Mouse (Mus musculus) CH12.LX (cell line): Measurements from ENCODE around the gene Tmem108. TPM values are rescaled to one million over a fixed set of nuclear protein-coding genes. Genes with fewer than 3 reads are reported as not detected.

Source experiments
- DNase-seq: peaks from one replicate; pipeline ENCODE4 v3.0.0-alpha.2; 2013; ENCODE audit errors: extremely low read depth
- H3K27ac ChIP-seq: 2 replicates; pipeline ENCODE4 v1.5.1; 2012; ENCODE audit warnings: low read depth, mild to moderate bottlenecking, control low read depth, moderate library complexity; ENCODE audit not compliant: insufficient read depth
- H3K27me3 ChIP-seq: replicated peaks from 2 replicates; pipeline ENCODE3; 2012; ENCODE audit warnings: inconsistent platforms
- H3K36me3 ChIP-seq, 2 experiments: replicated peaks in 1 of 2; 2 replicates each; pipeline versions ENCODE3 to v1.6.1; 2012; ENCODE audit warnings: inconsistent platforms in 1 of 2, low read length in 1 of 2, mild to moderate bottlenecking in 1 of 2, mixed read lengths in 1 of 2, moderate library complexity in 1 of 2; ENCODE audit not compliant: control insufficient read depth in 1 of 2, insufficient read depth in 1 of 2
- H3K4me1 ChIP-seq, 2 experiments: 2 replicates each; pipeline ENCODE4 v1.6.1; 2012; ENCODE audit warnings: inconsistent platforms in 1 of 2, moderate library complexity in 1 of 2; ENCODE audit not compliant: insufficient read depth in 2 of 2, control insufficient read depth in 1 of 2
- H3K4me2 ChIP-seq: 2 replicates; pipeline ENCODE4 v1.6.1; 2012; ENCODE audit warnings: low read depth, mild to moderate bottlenecking, control low read depth; ENCODE audit not compliant: poor library complexity, insufficient read depth, severe bottlenecking
- H3K4me3 ChIP-seq, 3 experiments: fragments of 150-350 bp in 1 of 3; sonication (generic) in 1 of 3; replicated peaks in 1 of 3; 2 replicates each; pipeline versions ENCODE3 to v1.5.1; 2011 to 2012; ENCODE audit warnings: low read depth in 2 of 3, low read length in 2 of 3, mild to moderate bottlenecking in 2 of 3, moderate library complexity in 2 of 3, control low read depth in 1 of 3, improper control_type of control experiment in 1 of 3, inconsistent platforms in 1 of 3, mixed read lengths in 1 of 3; ENCODE audit not compliant: poor library complexity in 1 of 3
- H3K79me2 ChIP-seq: replicated peaks from 2 replicates; pipeline ENCODE4 v1.6.1; 2012; ENCODE audit warnings: mild to moderate bottlenecking, moderate library complexity; ENCODE audit not compliant: control insufficient read depth, poor library complexity, insufficient read depth, severe bottlenecking; ENCODE audit errors: extremely low read depth
- H3K9ac ChIP-seq: 2 replicates; pipeline ENCODE4 v1.6.1; 2012; ENCODE audit warnings: low read depth, mild to moderate bottlenecking, control low read depth, moderate library complexity; ENCODE audit not compliant: insufficient read depth
- H3K9me3 ChIP-seq: replicated peaks from 2 replicates; pipeline ENCODE3; 2012; ENCODE audit warnings: low read length, inconsistent platforms, mixed read lengths
- BHLHE40 ChIP-seq: IDR thresholded peaks from 2 replicates; pipeline ENCODE4 v1.6.1; 2011; ENCODE audit warnings: mild to moderate bottlenecking, low read depth, low read length, improper control_type of control experiment
- CHD1 ChIP-seq: IDR thresholded peaks from 2 replicates; pipeline ENCODE4 v1.6.1; 2012; ENCODE audit warnings: low read depth, low read length, improper control_type of control experiment, inconsistent platforms
- CHD2 ChIP-seq: IDR thresholded peaks from 2 replicates; pipeline ENCODE4 v1.6.1; 2011; ENCODE audit warnings: low read length, improper control_type of control experiment
- CTCF ChIP-seq, 2 experiments: IDR thresholded peaks in 1 of 2; conservative IDR thresholded peaks in 1 of 2; 2 replicates each; pipeline ENCODE4 v1.5.1; 2011 to 2012; ENCODE audit warnings: low read depth in 2 of 2, low read length in 2 of 2, improper control_type of control experiment in 1 of 2, inconsistent platforms in 1 of 2, mild to moderate bottlenecking in 1 of 2, moderate library complexity in 1 of 2
- E2F4 ChIP-seq: IDR thresholded peaks from 2 replicates; pipeline ENCODE4 v1.6.1; 2011; ENCODE audit warnings: low read depth, low read length, improper control_type of control experiment; ENCODE audit not compliant: insufficient replicate concordance
- EP300 ChIP-seq: IDR thresholded peaks from 2 replicates; pipeline ENCODE4 v1.6.1; 2011; ENCODE audit warnings: low read length, improper control_type of control experiment
- ETS1 ChIP-seq: conservative IDR thresholded peaks from 2 replicates; pipeline ENCODE4 v1.6.1; 2012; ENCODE audit warnings: low read depth, mild to moderate bottlenecking, inconsistent platforms, low read length, improper control_type of control experiment, moderate library complexity
- GABPA ChIP-seq: IDR thresholded peaks from 2 replicates; pipeline ENCODE4 v1.6.1; 2012; ENCODE audit warnings: low read depth, low read length, improper control_type of control experiment, inconsistent platforms; ENCODE audit not compliant: insufficient replicate concordance
- HCFC1 ChIP-seq: IDR thresholded peaks from 2 replicates; pipeline ENCODE4 v1.6.1; 2012; ENCODE audit warnings: low read depth, mild to moderate bottlenecking, inconsistent platforms, low read length, improper control_type of control experiment
- JUND ChIP-seq: conservative IDR thresholded peaks from 2 replicates; pipeline ENCODE4 v1.6.1; 2011; ENCODE audit warnings: low read depth, low read length, improper control_type of control experiment
- KAT2A ChIP-seq: IDR thresholded peaks from 2 replicates; pipeline ENCODE4 v1.6.1; 2012; ENCODE audit warnings: low read length, improper control_type of control experiment, inconsistent platforms; ENCODE audit not compliant: insufficient replicate concordance
- MAFK ChIP-seq: IDR thresholded peaks from 2 replicates; pipeline ENCODE4 v1.6.1; 2011; ENCODE audit warnings: low read length, improper control_type of control experiment; ENCODE audit not compliant: insufficient replicate concordance
- MAX ChIP-seq: IDR thresholded peaks from 2 replicates; pipeline ENCODE4 v1.6.1; 2011; ENCODE audit warnings: low read length, improper control_type of control experiment
- MAZ ChIP-seq: IDR thresholded peaks from 2 replicates; pipeline ENCODE4 v1.6.1; 2012; ENCODE audit warnings: low read depth, mild to moderate bottlenecking, inconsistent platforms, low read length, improper control_type of control experiment, moderate library complexity
- MEF2A ChIP-seq: IDR thresholded peaks from 2 replicates; pipeline ENCODE4 v1.6.1; 2014; ENCODE audit warnings: low read depth, mild to moderate bottlenecking, inconsistent platforms, low read length, improper control_type of control experiment, borderline replicate concordance
- MXI1 ChIP-seq: IDR thresholded peaks from 2 replicates; pipeline ENCODE4 v1.6.1; 2011; ENCODE audit warnings: mild to moderate bottlenecking, low read depth, low read length, improper control_type of control experiment
- MYC ChIP-seq: IDR thresholded peaks from 2 replicates; pipeline ENCODE4 v1.6.1; 2011; ENCODE audit warnings: low read depth, mild to moderate bottlenecking, improper control_type of control experiment, low read length
- NRF1 ChIP-seq: IDR thresholded peaks from 2 replicates; pipeline ENCODE4 v1.6.1; 2014; ENCODE audit warnings: low read depth, mild to moderate bottlenecking, inconsistent platforms, low read length, improper control_type of control experiment, moderate library complexity
- POLR2A ChIP-seq: IDR thresholded peaks from 2 replicates; pipeline ENCODE4 v1.6.1; 2011; ENCODE audit warnings: low read depth, mild to moderate bottlenecking, improper control_type of control experiment, low read length
- RAD21 ChIP-seq: IDR thresholded peaks from 2 replicates; pipeline ENCODE4 v1.6.1; 2011; ENCODE audit warnings: low read depth, mild to moderate bottlenecking, low read length, improper control_type of control experiment, moderate library complexity
- SIN3A ChIP-seq: IDR thresholded peaks from 2 replicates; pipeline ENCODE4 v1.6.1; 2012; ENCODE audit warnings: low read length, improper control_type of control experiment, inconsistent platforms
- SMC3 ChIP-seq: IDR thresholded peaks from 2 replicates; pipeline ENCODE4 v1.6.1; 2011; ENCODE audit warnings: low read depth, low read length, improper control_type of control experiment
- TCF12 ChIP-seq: IDR thresholded peaks from 2 replicates; pipeline ENCODE4 v1.6.1; 2014; ENCODE audit warnings: low read depth, mild to moderate bottlenecking, inconsistent platforms, low read length, improper control_type of control experiment
- UBTF ChIP-seq: IDR thresholded peaks from 2 replicates; pipeline ENCODE4 v1.6.1; 2012; ENCODE audit warnings: low read depth, mild to moderate bottlenecking, inconsistent platforms, low read length, improper control_type of control experiment, moderate library complexity
- USF1 ChIP-seq: IDR thresholded peaks from 2 replicates; pipeline ENCODE4 v1.6.1; 2014; ENCODE audit warnings: low read depth, mild to moderate bottlenecking, inconsistent platforms, low read length, improper control_type of control experiment
- ZKSCAN1 ChIP-seq: IDR thresholded peaks from 2 replicates; pipeline ENCODE4 v1.6.1; 2012; ENCODE audit warnings: low read depth, inconsistent platforms, low read length, improper control_type of control experiment, borderline replicate concordance
- ZMIZ1 ChIP-seq: IDR thresholded peaks from 2 replicates; pipeline ENCODE4 v1.6.1; 2012; ENCODE audit warnings: low read depth, mild to moderate bottlenecking, inconsistent platforms, low read length, improper control_type of control experiment
- ZNF384 ChIP-seq: IDR thresholded peaks from 2 replicates; pipeline ENCODE4 v1.6.1; 2012; ENCODE audit warnings: low read depth, low read length, improper control_type of control experiment, inconsistent platforms
- dilution Hi-C: fragments of 300-500 bp; cut with MboI; formaldehyde crosslinking; loops from 2 replicates; pipeline ENCODE4 v1.14.3; 2020; ENCODE audit warnings: low sequenced_read_pairs; ENCODE audit not compliant: extremely low pct_unique_long_range_greater_than_20kb, extremely low pct_ligation_motif_present
- in situ Hi-C: fragments of 300-500 bp; cut with MboI; formaldehyde crosslinking; loops from 3 replicates; pipeline ENCODE4 v1.14.3; 2019; ENCODE audit warnings: low sequenced_read_pairs, low pct_ligation_motif_present, low pct_unique_long_range_greater_than_20kb, mixed read lengths
- polyA plus RNA-seq: library from polyadenylated mRNA; unstranded; fragments of >175 nt; gene quantifications from 2 replicates; pipeline ENCODE4 v1.2.1, GENCODE M21; 2012; ENCODE audit warnings: low read depth; ENCODE audit not compliant: insufficient read length
- total RNA-seq, 2 experiments: library from RNA; depleted of rRNA; stranded (reverse); fragments of 300-350 nt in 1 of 2; fragments of >200 nt in 1 of 2; gene quantifications; 2 replicates each; pipeline ENCODE4 v1.2.3; 2012 to 2014

Tmem108 gene
- total and polyA plus RNA-seq, 3 experiments: 0.04 to 0.13 (median 0.07) TPM

DNA sequence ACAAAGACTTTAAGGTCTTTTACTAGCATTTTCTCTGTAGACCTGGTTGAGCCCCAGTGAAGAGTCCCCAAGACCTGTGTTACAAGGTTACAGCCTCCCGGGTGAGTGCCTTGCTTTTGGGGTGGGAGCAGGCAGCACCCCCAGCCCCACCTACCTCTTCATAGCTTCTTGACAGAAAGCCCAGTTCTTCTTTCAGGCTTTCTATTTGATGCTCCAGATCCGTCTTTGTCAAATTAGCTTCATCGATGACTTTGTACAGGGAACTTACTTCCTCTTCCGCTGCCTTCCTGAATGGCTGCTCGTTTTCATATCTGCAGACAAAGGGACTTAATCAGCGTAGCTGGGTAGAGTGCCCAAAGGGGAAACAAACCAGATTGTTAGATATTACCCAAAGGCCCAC, 312.0 kb downstream of the Tmem108 start:
- Histone ChIP-seq H3K9me3 (peaks cover 4% of the 10 kb centered on the region), H3K4me2 (peak overlapping the region; percentile 2; the same call in 1 of the 2 replicates), H3K9ac (no peak overlapping the region), H3K4me1 (peaks cover 3 to 30% of the 10 kb centered on the region in 2 experiments), H3K79me2 (no peaks in the 10 kb centered on the region), H3K4me3 (no peak overlapping the region), H3K36me3 (peaks cover 0 to under 1% of the 10 kb centered on the region in 2 experiments), H3K27ac (no peak overlapping the region), H3K27me3 (no peaks in the 10 kb centered on the region)
- no peak for DNase-seq
- TF ChIP-seq BHLHE40 (no peak), KAT2A (no peak), MXI1 (no peak), SMC3 (no peak), USF1 (no peak), ZNF384 (no peak), NRF1 (no peak), MYC (no peak), CHD2 (no peak), MAZ (no peak), CTCF (conservative IDR thresholded peaks at IDR 0.05 in 1 of 2, IDR thresholded peaks at IDR 0.05 in 1 of 2; ENCODE audit: low read depth in 2 of 2, low read length in 2 of 2) (no peak), CHD1 (no peak), ZMIZ1 (no peak), TCF12 (no peak), EP300 (no peak), SIN3A (no peak), POLR2A (no peak), E2F4 (no peak), HCFC1 (no peak)
- in situ Hi-C loops (no loop called here), dilution Hi-C loops (no loop called here)

GRCm38 (mm10) chr9:103449092-103449491, 312.5 kb downstream of the Tmem108 start:
- Histone ChIP-seq H3K4me2 (peak overlapping the region; percentile 2; the same call in 1 of the 2 replicates), H3K36me3 (peaks cover 0 to 5% of the 10 kb centered on the region in 2 experiments), H3K27ac (no peak overlapping the region), H3K27me3 (no peaks in the 10 kb centered on the region), H3K9me3 (peaks cover 9% of the 10 kb centered on the region), H3K79me2 (no peaks in the 10 kb centered on the region), H3K4me1 (peaks cover 3 to 28% of the 10 kb centered on the region in 2 experiments), H3K4me3 (no peak overlapping the region), H3K9ac (no peak overlapping the region)
- no peak for TF ChIP-seq ZKSCAN1
- no peak for TF ChIP-seq KAT2A
- TF ChIP-seq EP300: peak; percentile 51; the same call in 1 of the 2 replicates
- TF ChIP-seq RAD21: no peak; the same call in 1 of the 2 replicates
- 0 out of 2 replicates have a peak, but pooled peaks have one; percentile 11 for TF ChIP-seq MAX
- TF ChIP-seq TCF12: peak; percentile 49; the same call in 1 of the 2 replicates
- no peak for TF ChIP-seq SMC3
- 0 out of 2 replicates have a peak, but pooled peaks have one; percentile 22 for TF ChIP-seq JUND
- TF ChIP-seq GABPA: no peak
- TF ChIP-seq BHLHE40: peak; percentile 88
- TF ChIP-seq MEF2A: no peak
- TF ChIP-seq UBTF: no peak
- TF ChIP-seq MAFK: 0 out of 2 replicates have a peak, but pooled peaks have one; percentile 33
- no peak for TF ChIP-seq E2F4
- peak; percentile 87 for TF ChIP-seq ETS1
- no peak for TF ChIP-seq MAZ
- in situ Hi-C loops (no loop called here), dilution Hi-C loops (no loop called here)
- peak; percentile 87 for DNase-seq
